Mouse (Mus musculus): ENCODE data around the gene Ccnjl.

Ccnjl gene

GRCm38 (mm10) chr11:43569595-43569994 lies 41.0 kb downstream of the Ccnjl start:
- peak; percentile 51 for DNase-seq

GRCm38 (mm10) chr11:43575061-43575375 lies 46.4 kb downstream of the Ccnjl start:
- DNase-seq = no peak

GRCm38 (mm10) chr11:43575376-43576151 lies 47.0 kb downstream of the Ccnjl start:
- no peak for DNase-seq

GRCm38 (mm10) chr11:43577713-43578478 lies 49.3 kb downstream of the Ccnjl start:
- DNase-seq = no peak

GRCm38 (mm10) chr11:43585211-43586005 lies 56.8 kb downstream of the Ccnjl start:
- DNase-seq = peak; percentile 25

GRCm38 (mm10) chr11:43586324-43587090 lies 57.9 kb downstream of the Ccnjl start, which contains the start of gene 4933415A04Rik:
Gene 4933415A04Rik, plus strand, starts transcription at chr11:43587040.
- DNase-seq = peak; percentile 59

- no peak for DNase-seq
These were observed 61.0 kb downstream of the Ccnjl start for GRCm38 (mm10) chr11:43589530-43590072.

- no peak for DNase-seq
These were observed 72.9 kb downstream of the Ccnjl start, which contains the start of gene Fabp6 for GRCm38 (mm10) chr11:43601440-43601839. Gene Fabp6, minus strand, starts transcription at chr11:43601540.

GRCm38 (mm10) chr11:43604207-43604606 lies 75.6 kb downstream of the Ccnjl start:
- DNase-seq = no peak

GRCm38 (mm10) chr11:43604891-43605290 lies 76.3 kb downstream of the Ccnjl start:
- no peak for DNase-seq

- DNase-seq = no peak
These were observed 77.3 kb downstream of the Ccnjl start for GRCm38 (mm10) chr11:43605859-43606258.

GRCm38 (mm10) chr11:43608440-43608839 lies 79.9 kb downstream of the Ccnjl start:
- no peak for DNase-seq

GRCm38 (mm10) chr11:43610006-43610661 lies 81.5 kb downstream of the Ccnjl start:
- no peak for DNase-seq

- DNase-seq = no peak
These were observed 82.1 kb downstream of the Ccnjl start for GRCm38 (mm10) chr11:43610662-43611033.

- DNase-seq = peak; percentile 79
These were observed 84.4 kb downstream of the Ccnjl start for GRCm38 (mm10) chr11:43612834-43613488.

- DNase-seq = no peak
These were observed 89.3 kb downstream of the Ccnjl start for GRCm38 (mm10) chr11:43617924-43618323.

- DNase-seq = no peak
These were observed 89.8 kb downstream of the Ccnjl start for GRCm38 (mm10) chr11:43618403-43618802.

GRCm38 (mm10) chr11:43621769-43622168 lies 93.2 kb downstream of the Ccnjl start:
- DNase-seq = no peak

- peak; percentile 39 for DNase-seq
These were observed 95.8 kb downstream of the Ccnjl start for GRCm38 (mm10) chr11:43624341-43624740.

GRCm38 (mm10) chr11:43626300-43626926 lies 97.8 kb downstream of the Ccnjl start:
- DNase-seq = peak; percentile 63
